Mouse (Mus musculus): ENCODE measurements around the gene Rnf216. TPM values are rescaled to one million over a fixed set of nuclear protein-coding genes. Genes with fewer than 3 reads are reported as not detected.

Gene Rnf216
- polyA plus RNA-seq, 1 experiment from 2014 or later, result 34.9 TPM

DNA sequence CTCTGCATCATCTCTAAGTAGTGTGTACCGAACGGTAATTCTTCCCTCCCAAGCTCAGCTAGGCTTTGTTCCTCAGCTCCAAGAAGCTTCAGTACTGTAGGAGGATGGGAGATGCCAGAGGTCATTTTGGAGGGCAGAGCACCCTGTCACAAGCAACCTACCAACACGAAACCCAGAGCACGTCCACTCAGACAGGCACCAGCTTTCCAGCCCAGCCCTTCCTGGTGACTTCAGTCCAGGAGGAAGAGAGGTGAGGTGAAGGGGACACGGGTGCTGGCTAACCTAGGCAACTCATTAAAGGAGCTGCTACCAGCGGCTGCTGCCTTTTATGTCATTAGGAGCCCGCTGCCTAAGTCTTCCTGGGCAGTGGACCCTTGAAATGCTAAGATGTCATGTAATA, 81.1 kb downstream of the Rnf216 start:
- Histone ChIP-seq H3K27ac (0 out of 2 replicates have a peak overlapping the region, but pooled peaks have one; percentile 9), H3K4me3 (replicated peaks) (no peak overlapping the region), H3K9ac (no peak overlapping the region), H3K36me3 (peaks cover 15% of the 10 kb centered on the region), H3K4me2 (replicated peaks) (no peak overlapping the region), H3K9me3 (no peaks in the 10 kb centered on the region), H3K4me1 (replicated peaks) (0 out of 2 replicates have a peak, but pooled peaks cover 5% of the 10 kb centered on the region), H3K27me3 (replicated peaks) (no peaks in the 10 kb centered on the region)
- WGBS, result 58% methylated on average over 7 of the region's 7 CpGs
- no peak for ATAC-seq

DNA sequence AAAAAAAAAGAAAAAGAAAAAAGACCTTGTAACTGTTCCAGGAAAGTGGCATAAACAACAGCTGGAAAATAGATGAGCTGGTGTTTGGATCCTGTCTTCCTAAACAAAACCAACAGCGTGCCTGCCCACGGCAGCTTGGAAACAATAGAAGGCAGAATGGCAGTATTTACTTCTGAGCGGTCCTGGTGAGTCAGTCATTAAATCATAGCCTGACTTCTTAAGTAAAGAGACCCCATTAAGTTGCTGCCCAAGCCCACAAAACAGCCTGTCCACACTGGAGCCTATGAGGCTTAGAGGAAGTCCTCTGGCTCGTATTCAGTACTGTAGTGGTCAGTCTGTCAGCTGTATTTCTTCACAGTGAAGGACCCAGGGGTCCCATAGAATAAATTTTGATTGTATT, 81.6 kb downstream of the Rnf216 start:
- Histone ChIP-seq H3K9ac (no peak overlapping the region), H3K27me3 (replicated peaks) (no peaks in the 10 kb centered on the region), H3K4me3 (replicated peaks) (no peak overlapping the region), H3K36me3 (peaks cover 17% of the 10 kb centered on the region), H3K9me3 (no peaks in the 10 kb centered on the region), H3K4me2 (replicated peaks) (no peak overlapping the region), H3K27ac (0 out of 2 replicates have a peak overlapping the region, but pooled peaks have one; percentile 9), H3K4me1 (replicated peaks) (0 out of 2 replicates have a peak, but pooled peaks cover 5% of the 10 kb centered on the region)
- ATAC-seq, result no peak
- 30% methylated on average over 4 of the region's 4 CpGs for WGBS

DNA sequence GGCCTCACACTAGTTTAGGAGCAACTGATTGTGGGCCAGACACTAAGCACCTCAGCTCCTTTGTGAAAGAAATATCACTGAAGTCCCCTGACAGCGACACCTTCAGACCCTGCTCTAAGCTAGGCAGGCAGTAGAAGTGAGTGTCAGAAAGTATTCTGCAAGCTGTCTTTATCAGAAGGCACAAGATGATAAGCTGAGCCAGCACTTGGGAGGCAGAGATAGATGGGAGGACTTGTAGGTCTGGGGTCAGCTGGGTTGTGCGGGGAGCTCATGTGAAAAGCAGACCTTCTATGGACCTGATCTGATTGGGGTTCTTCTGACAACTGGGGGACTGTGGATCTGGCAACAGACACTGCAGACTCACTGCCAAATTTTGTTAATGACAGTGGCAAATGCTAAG, 88.9 kb downstream of the Rnf216 start:
- Histone ChIP-seq H3K4me3 (replicated peaks) (no peak overlapping the region), H3K27ac (no peak overlapping the region), H3K36me3 (peaks cover 32% of the 10 kb centered on the region), H3K9ac (no peak overlapping the region), H3K9me3 (no peaks in the 10 kb centered on the region), H3K27me3 (replicated peaks) (no peaks in the 10 kb centered on the region), H3K4me2 (replicated peaks) (no peak overlapping the region), H3K4me1 (replicated peaks) (no peaks in the 10 kb centered on the region)
- ATAC-seq, result no peak
- WGBS, result 93% methylated on average over 2 of the region's 2 CpGs

DNA sequence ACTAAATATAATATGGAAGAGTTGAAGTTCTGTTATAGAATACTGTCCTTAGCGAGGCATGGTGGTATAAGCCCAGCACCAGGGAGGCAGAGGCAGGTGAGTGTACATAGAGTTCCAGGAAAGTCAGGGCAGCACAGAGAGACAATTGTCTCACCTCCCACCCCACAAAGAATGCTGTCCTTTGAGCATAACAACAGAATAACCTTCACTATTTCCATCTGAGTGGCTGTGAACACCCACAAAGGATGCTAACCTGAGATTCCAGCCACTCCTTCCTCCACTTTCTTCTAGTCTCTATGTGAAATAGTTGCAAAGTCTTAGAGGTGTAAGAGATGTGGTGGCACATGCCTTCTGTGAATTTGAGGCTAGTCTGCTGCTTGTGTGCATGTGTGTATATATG, 89.8 kb downstream of the Rnf216 start:
- H3K9ac ChIP-seq, result no peak overlapping the region
- H3K4me3 ChIP-seq (replicated peaks), result no peak overlapping the region
- 84% methylated on average over 1 of the region's 1 CpGs for WGBS
- no peaks in the 10 kb centered on the region for H3K27me3 ChIP-seq (replicated peaks)
- no peak overlapping the region for H3K4me2 ChIP-seq (replicated peaks)
- no peak overlapping the region for H3K27ac ChIP-seq
- ATAC-seq, result no peak
- peaks cover 31% of the 10 kb centered on the region for H3K36me3 ChIP-seq
- no peaks in the 10 kb centered on the region for H3K9me3 ChIP-seq
- H3K4me1 ChIP-seq (replicated peaks), result no peaks in the 10 kb centered on the region

DNA sequence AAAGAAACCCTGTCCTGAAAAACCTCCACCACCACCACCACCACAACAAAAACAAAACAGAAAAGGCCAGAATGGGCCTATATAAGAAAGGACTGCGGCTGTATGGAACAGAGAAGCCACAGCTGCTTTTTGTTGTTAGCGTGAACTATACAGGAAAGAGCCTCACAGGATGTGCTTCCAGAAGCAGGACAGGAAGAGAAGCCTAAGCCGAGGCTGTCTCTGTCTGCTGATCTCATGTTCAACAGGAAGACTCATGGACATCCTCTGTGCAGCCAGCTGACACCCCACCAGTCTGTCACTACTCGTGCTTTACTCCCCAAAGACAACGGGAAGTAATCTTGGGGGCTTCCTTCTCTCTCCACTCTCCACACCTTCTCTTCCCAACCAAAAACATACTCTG, 95.4 kb downstream of the Rnf216 start:
- H3K9me3 ChIP-seq, result no peaks in the 10 kb centered on the region
- ATAC-seq, result no peak
- no peaks in the 10 kb centered on the region for H3K4me1 ChIP-seq (replicated peaks)
- peaks cover 21% of the 10 kb centered on the region for H3K36me3 ChIP-seq
- no peak overlapping the region for H3K4me2 ChIP-seq (replicated peaks)
- WGBS, result 63% methylated on average over 5 of the region's 5 CpGs
- H3K9ac ChIP-seq, result no peak overlapping the region
- 0 out of 2 replicates have a peak overlapping the region, but pooled peaks have one; percentile 32 for H3K27ac ChIP-seq
- H3K27me3 ChIP-seq (replicated peaks), result no peaks in the 10 kb centered on the region
- no peak overlapping the region for H3K4me3 ChIP-seq (replicated peaks)

DNA sequence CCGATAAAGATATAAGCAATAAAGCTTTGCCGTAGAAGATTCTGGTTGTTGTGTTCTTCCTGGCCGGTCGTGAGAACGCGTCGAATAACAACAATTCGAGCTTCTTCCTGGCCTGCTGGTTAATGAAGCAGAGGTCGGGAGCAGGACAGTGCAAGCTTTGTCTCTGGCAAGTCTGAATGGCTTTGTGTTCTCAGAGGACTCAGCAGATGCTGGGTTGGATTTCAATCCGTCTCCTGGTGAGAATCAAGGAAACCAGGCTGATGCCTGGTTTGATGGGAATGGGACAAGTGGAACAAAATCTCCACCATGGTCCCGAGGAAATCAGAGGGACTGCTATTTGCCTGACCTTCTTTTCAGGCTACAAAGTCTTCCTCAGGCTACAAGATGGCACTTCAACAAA, 103.4 kb downstream of the Rnf216 start:
- Histone ChIP-seq H3K9ac (no peak overlapping the region), H3K4me3 (replicated peaks) (no peak overlapping the region), H3K9me3 (no peaks in the 10 kb centered on the region), H3K27me3 (replicated peaks) (no peaks in the 10 kb centered on the region), H3K4me2 (replicated peaks) (no peak overlapping the region), H3K4me1 (replicated peaks) (no peaks in the 10 kb centered on the region), H3K27ac (0 out of 2 replicates have a peak overlapping the region, but pooled peaks have one; percentile 22), H3K36me3 (peaks cover 34% of the 10 kb centered on the region)
- 80% methylated on average over 11 of the region's 11 CpGs for WGBS
- ATAC-seq, result no peak

DNA sequence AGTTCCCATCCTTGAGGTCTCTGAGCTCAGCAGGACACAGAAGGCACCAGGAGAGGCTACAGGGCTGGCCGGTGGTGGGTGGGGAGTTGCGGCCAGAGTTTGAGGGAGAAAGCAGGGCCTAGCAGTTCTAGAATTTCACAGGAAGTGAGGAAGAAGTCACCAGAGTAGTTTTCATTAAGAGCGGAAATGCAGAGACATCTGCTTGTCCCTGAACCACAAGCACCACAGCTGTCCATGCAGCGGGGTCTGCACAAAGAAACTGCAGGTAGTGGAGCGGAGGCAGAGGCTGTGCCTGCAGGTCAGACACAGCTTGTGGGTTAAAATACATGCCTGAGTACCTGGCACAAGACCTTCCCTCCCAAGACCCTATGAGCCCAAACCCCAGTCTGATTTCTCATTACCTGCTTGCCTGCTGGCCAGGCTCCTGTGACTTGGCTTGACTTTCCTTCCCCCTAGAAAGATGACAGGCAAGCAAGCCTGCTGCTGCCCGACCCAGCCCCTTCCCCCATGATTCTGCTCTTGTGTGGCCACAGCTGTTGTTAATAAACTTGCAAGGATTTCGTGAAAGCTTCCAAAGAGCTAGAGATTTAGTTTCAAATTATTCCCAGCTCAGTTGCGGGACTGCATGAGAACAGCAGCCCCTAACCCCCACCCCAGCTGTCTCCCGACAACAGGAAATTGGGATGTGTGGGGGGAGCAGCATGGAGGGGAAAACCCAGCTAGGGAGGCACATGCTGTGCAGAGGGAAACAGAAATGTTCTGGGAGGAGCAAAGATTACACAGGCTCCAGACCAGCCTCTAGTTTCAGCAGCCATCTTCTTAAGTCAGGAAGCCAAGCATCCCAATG, 111.9 kb downstream of the Rnf216 start:
- whole genome bisulfite sequencing, result 28% methylated on average over 9 of the region's 9 CpGs
- no peaks in the 10 kb centered on the region for H3K36me3 ChIP-seq
- no peaks in the 10 kb centered on the region for H3K9me3 ChIP-seq
- no peak overlapping the region for H3K4me3 ChIP-seq (replicated peaks)
- no peaks in the 10 kb centered on the region for H3K27me3 ChIP-seq (replicated peaks)
- H3K4me1 ChIP-seq (replicated peaks), result peaks cover 18% of the 10 kb centered on the region
- peak overlapping the region; percentile 96 for H3K27ac ChIP-seq
- peak overlapping the region; percentile 36 for H3K4me2 ChIP-seq (replicated peaks)
- no peak overlapping the region; the same call in 1 of the 2 replicates for H3K9ac ChIP-seq
- ATAC-seq, result peak; percentile 86

DNA sequence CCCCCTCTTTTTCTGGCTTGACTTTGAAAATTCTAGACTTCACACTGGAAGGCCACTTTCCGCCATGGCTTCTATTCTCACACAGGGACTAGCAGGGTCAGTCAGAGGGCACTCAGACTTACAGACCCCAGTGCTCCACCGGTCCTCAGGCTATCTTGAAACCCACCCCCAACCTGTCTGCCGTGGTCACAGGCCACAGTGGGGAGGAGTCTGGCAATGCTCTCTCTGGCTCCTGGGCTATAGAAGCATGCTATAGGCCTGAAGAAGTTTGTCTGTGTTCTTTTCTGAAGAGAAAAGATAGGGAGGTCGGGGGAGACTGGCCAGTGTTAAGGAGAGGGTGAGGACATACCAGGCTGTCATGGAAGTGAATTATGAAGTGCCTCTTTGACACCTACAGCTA, 112.7 kb downstream of the Rnf216 start:
- Histone ChIP-seq H3K9ac (no peak overlapping the region), H3K4me2 (replicated peaks) (peak overlapping the region; percentile 36; the same call in 1 of the 2 replicates)

DNA sequence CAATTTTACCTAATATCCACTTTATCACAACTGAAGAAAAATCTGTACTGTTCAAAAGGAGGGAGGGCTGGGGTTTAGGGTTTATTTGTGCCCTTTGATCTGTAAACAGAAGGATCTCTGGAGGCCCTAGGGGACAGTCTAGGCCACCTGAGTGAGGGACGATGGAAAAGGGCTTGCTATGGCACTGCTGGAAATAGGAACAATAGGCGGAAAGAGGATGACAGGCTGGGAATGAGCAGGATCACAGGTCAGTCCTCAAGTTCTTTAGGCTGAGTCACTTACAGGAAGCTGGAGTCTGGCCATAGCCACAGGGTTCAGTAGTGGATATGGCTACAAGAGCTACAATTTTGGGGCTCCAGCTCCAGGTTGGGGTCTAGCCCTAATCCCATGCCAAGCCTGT, 114.6 kb downstream of the Rnf216 start:
- Histone ChIP-seq H3K4me3 (replicated peaks) (no peak overlapping the region), H3K4me2 (replicated peaks) (no peak overlapping the region), H3K4me1 (replicated peaks) (peaks cover 18% of the 10 kb centered on the region), H3K9ac (no peak overlapping the region), H3K27me3 (replicated peaks) (no peaks in the 10 kb centered on the region), H3K36me3 (peaks cover 6% of the 10 kb centered on the region; the same call in 1 of the 2 replicates), H3K9me3 (no peaks in the 10 kb centered on the region), H3K27ac (0 out of 2 replicates have a peak overlapping the region, but pooled peaks have one; percentile 25)
- peak; percentile 54 for ATAC-seq
- 41% methylated on average over 2 of the region's 2 CpGs for whole genome bisulfite sequencing

More for the DNA sequence above, 112.7 kb downstream of the Rnf216 start:
- H3K27ac ChIP-seq, result peak overlapping the region; percentile 96
- WGBS, result 28% methylated on average over 4 of the region's 4 CpGs
- no peaks in the 10 kb centered on the region for H3K27me3 ChIP-seq (replicated peaks)
- peaks cover 18% of the 10 kb centered on the region for H3K4me1 ChIP-seq (replicated peaks)
- ATAC-seq, result no peak
- no peak overlapping the region for H3K4me3 ChIP-seq (replicated peaks)
- H3K9me3 ChIP-seq, result no peaks in the 10 kb centered on the region
- H3K36me3 ChIP-seq, result no peaks in the 10 kb centered on the region

DNA sequence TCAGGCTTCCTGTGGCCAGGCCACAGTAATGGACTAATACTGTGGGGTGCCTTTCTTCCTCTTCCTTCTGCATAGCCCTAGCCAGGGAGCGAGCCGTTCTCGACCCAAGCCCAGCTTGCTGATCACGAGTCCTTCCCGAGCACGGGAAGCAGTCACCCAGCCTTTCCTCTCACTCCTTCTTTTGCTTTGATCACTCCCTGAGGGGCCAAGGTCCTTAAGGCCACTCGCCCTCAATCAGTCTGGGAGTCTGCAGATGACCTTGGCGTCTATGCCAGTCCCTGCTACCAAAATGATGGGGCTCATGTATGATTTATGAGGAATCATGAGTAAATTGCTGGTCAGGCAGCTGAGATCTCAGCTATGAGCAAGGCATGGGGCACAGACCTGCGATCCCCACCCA, 115.3 kb downstream of the Rnf216 start:
- no peak overlapping the region for H3K27ac ChIP-seq
- 65% methylated on average over 9 of the region's 9 CpGs for WGBS
- no peak overlapping the region for H3K4me3 ChIP-seq (replicated peaks)
- peaks cover 8% of the 10 kb centered on the region; the same call in 1 of the 2 replicates for H3K36me3 ChIP-seq
- H3K9ac ChIP-seq, result no peak overlapping the region
- H3K9me3 ChIP-seq, result no peaks in the 10 kb centered on the region
- H3K27me3 ChIP-seq (replicated peaks), result no peaks in the 10 kb centered on the region
- peaks cover 18% of the 10 kb centered on the region for H3K4me1 ChIP-seq (replicated peaks)
- H3K4me2 ChIP-seq (replicated peaks), result no peak overlapping the region
- no peak for ATAC-seq

DNA sequence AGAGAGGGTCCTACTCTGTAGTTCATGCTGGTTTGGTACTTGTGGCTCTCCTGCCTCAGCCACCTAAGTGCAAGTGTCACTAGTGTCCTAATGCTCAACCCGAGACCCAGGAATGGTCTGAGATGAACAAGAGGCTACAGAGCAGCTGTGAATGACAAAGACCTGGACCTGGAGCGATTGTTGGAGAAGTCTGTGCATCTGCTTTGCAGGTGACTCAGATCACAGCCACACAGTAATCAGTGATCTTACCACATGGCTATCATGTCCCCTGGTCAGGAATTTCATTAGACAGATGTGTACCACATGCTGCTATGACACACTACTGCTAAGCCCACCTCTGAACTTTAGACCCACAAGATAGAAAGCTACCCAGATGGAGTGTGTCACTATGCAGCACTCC, 118.0 kb downstream of the Rnf216 start:
- Histone ChIP-seq H3K9me3 (no peaks in the 10 kb centered on the region), H3K27me3 (replicated peaks) (no peaks in the 10 kb centered on the region), H3K4me3 (replicated peaks) (no peak overlapping the region), H3K27ac (no peak overlapping the region), H3K4me2 (replicated peaks) (no peak overlapping the region), H3K9ac (no peak overlapping the region), H3K36me3 (peaks cover 22% of the 10 kb centered on the region), H3K4me1 (replicated peaks) (peaks cover 10% of the 10 kb centered on the region; the same call in 1 of the 2 replicates)
- ATAC-seq, result no peak
- WGBS, result 94% methylated on average over 2 of the region's 2 CpGs

DNA sequence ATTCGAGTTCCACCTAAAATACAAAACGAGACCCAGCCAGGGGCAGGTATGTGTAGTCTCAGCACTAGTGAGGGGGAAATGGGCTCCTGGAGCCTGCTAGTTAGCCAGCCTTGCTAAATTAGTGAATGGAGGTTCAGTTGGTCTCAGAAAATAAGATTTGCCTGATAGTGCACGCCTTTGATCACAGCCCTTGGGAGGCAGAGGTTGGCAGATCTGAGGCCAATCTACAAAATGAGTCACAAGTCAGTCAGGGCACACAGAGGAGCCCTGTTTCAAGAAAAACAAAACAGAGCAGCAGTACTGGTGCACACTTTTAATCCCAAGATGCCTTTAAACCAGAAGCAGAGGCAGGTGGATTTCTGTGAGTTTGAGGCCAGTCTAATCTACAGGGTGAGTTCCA, 123.6 kb downstream of the Rnf216 start:
- H3K9me3 ChIP-seq, result no peaks in the 10 kb centered on the region
- peaks cover 22% of the 10 kb centered on the region for H3K36me3 ChIP-seq
- no peak overlapping the region for H3K4me3 ChIP-seq (replicated peaks)
- H3K4me2 ChIP-seq (replicated peaks), result no peak overlapping the region
- no peak overlapping the region for H3K27ac ChIP-seq
- no peaks in the 10 kb centered on the region for H3K4me1 ChIP-seq (replicated peaks)
- no peaks in the 10 kb centered on the region for H3K27me3 ChIP-seq (replicated peaks)
- H3K9ac ChIP-seq, result no peak overlapping the region
- WGBS, result 87% methylated on average over 3 of the region's 3 CpGs
- ATAC-seq, result no peak

DNA sequence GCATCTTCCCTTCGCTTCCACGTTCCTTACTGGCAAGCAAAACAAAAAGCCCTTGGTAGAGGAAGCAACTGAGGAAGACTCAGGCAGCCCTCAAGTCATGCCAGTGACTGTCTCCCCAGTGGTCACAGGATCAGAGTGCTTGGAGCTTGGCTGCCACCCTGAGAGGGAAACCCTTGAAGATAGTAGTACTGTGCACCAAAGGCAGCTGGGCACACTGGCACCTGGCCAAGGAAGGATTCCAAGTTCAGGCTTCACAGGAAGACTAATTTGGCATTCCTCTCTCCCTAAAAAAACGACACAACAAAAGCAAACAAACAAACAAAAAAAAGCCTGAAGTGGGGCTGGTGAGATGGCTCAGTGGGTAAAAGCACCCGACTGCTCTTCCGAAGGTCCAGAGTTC, 124.3 kb downstream of the Rnf216 start:
- no peak overlapping the region for H3K9ac ChIP-seq
- 80% methylated on average over 5 of the region's 5 CpGs for WGBS
- no peaks in the 10 kb centered on the region for H3K4me1 ChIP-seq (replicated peaks)
- no peak overlapping the region for H3K4me3 ChIP-seq (replicated peaks)
- H3K27ac ChIP-seq, result no peak overlapping the region
- H3K4me2 ChIP-seq (replicated peaks), result no peak overlapping the region
- peaks cover 17% of the 10 kb centered on the region for H3K36me3 ChIP-seq
- ATAC-seq, result no peak
- H3K27me3 ChIP-seq (replicated peaks), result no peaks in the 10 kb centered on the region
- no peaks in the 10 kb centered on the region for H3K9me3 ChIP-seq

Data from intestine, embryonic 15.5 days (tissue).